Mouse (Mus musculus) myocyte (in vitro differentiated cells): ENCODE measurements around the gene Rnls. TPM values are rescaled to one million over a fixed set of nuclear protein-coding genes. Genes with fewer than 3 reads are reported as not detected.

Source experiments
- H3K27me3 ChIP-seq: one replicate; pipeline ENCODE4 v1.6.1; 2011; ENCODE audit not compliant: control insufficient read depth, insufficient read depth, insufficient read length
- H3K36me3 ChIP-seq: one replicate; pipeline ENCODE4 v1.6.1; 2011; ENCODE audit not compliant: control insufficient read depth, insufficient read depth
- H3K4me2 ChIP-seq: one replicate; pipeline ENCODE4 v1.6.1; 2011; ENCODE audit warnings: low read depth, control low read depth
- H3K4me3 ChIP-seq: one replicate; pipeline ENCODE4 v1.5.1; 2011; ENCODE audit warnings: mild to moderate bottlenecking, control low read depth, moderate library complexity
- H3K79me2 ChIP-seq: one replicate; pipeline ENCODE4 v1.6.1; 2011; ENCODE audit not compliant: control insufficient read depth, insufficient read depth
- H3ac ChIP-seq: one replicate; pipeline ENCODE4 v1.6.1; 2011; ENCODE audit not compliant: control insufficient read depth, insufficient read length
- CEBPB ChIP-seq: IDR thresholded peaks from 2 replicates; pipeline ENCODE4 v1.6.1; 2011; ENCODE audit warnings: mild to moderate bottlenecking, moderate library complexity; ENCODE audit not compliant: poor library complexity, insufficient read depth, severe bottlenecking
- E2F4 ChIP-seq: IDR thresholded peaks from one replicate; pipeline ENCODE4 v1.6.1; 2011; ENCODE audit warnings: mild to moderate bottlenecking, control low read depth, moderate library complexity; ENCODE audit not compliant: insufficient read depth
- MAX ChIP-seq: IDR thresholded peaks from one replicate; pipeline ENCODE4 v1.6.1; 2011; ENCODE audit warnings: low read depth, mild to moderate bottlenecking, control low read depth
- MYOD1 ChIP-seq, 3 experiments: IDR thresholded peaks; one replicate each; pipeline ENCODE4 v1.6.1; 2011; ENCODE audit warnings: control low read depth in 2 of 3, low read depth in 2 of 3, mild to moderate bottlenecking in 2 of 3, moderate library complexity in 1 of 3; ENCODE audit not compliant: insufficient read length in 2 of 3, control insufficient read depth in 1 of 3
- MYOG ChIP-seq, 3 experiments: IDR thresholded peaks; one replicate each; pipeline ENCODE4 v1.6.1; 2011; ENCODE audit warnings: control low read depth in 2 of 3, low read depth in 2 of 3, mild to moderate bottlenecking in 2 of 3; ENCODE audit not compliant: insufficient read length in 2 of 3, control insufficient read depth in 1 of 3, insufficient read depth in 1 of 3
- POLR2A ChIP-seq: IDR thresholded peaks from one replicate; pipeline ENCODE4 v1.6.1; 2011; ENCODE audit warnings: low read depth, mild to moderate bottlenecking, control low read depth, moderate library complexity; ENCODE audit not compliant: insufficient read length
- POLR2AphosphoS2 ChIP-seq: IDR thresholded peaks from one replicate; pipeline ENCODE4 v1.6.1; 2011; ENCODE audit warnings: low read depth, control low read depth; ENCODE audit not compliant: insufficient read length
- REST ChIP-seq: IDR thresholded peaks from one replicate; pipeline ENCODE4 v1.6.1; 2011; ENCODE audit warnings: mild to moderate bottlenecking, control low read depth, moderate library complexity; ENCODE audit not compliant: insufficient read depth, insufficient read length
- SRF ChIP-seq: IDR thresholded peaks from one replicate; pipeline ENCODE4 v1.6.1; 2011; ENCODE audit warnings: low read depth; ENCODE audit not compliant: control insufficient read depth, insufficient read length
- TCF12 ChIP-seq: IDR thresholded peaks from one replicate; pipeline ENCODE4 v1.6.1; 2011; ENCODE audit warnings: mild to moderate bottlenecking, control low read depth; ENCODE audit not compliant: poor library complexity, insufficient read depth, severe bottlenecking
- TCF3 ChIP-seq: IDR thresholded peaks from one replicate; pipeline ENCODE4 v1.6.1; 2011; ENCODE audit warnings: low read depth, control low read depth; ENCODE audit not compliant: insufficient read length
- USF1 ChIP-seq: IDR thresholded peaks from one replicate; pipeline ENCODE4 v1.6.1; 2011; ENCODE audit warnings: low read depth, mild to moderate bottlenecking, control low read depth, moderate library complexity
- polyA plus RNA-seq: library from polyadenylated mRNA; unstranded; fragments of >200 nt; fragmentation: generic; extraction: Trizol; gene quantifications from one replicate; pipeline ENCODE4 v1.2.1, GENCODE M21; 2012; ENCODE audit warnings: missing spikeins

Gene Rnls
- polyA plus RNA-seq, 1 experiment, result 2.0 TPM

DNA sequence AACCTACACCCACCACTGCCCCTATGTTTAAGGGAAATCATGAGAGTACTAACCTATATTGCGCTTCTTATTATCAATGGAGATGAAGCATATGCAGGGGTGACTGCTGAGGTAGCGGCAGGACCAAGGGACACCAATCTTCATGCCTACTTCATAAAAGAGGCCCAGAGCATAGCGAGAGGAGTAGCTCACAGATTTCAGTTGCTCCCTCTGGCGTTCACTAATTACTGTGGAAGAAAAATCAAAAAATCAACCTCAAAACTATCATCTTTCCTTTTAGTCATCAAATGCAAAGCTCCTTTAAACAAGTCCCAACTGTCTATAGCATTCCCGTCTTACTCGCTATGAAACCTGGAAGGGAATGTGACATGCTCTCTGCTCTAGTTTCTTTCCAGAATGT is 189.7 kb downstream of the Rnls start:
- TF ChIP-seq CEBPB (no peak), TCF3 (no peak), MYOG (IDR thresholded peaks at IDR 0.05; ENCODE audit: control insufficient read depth in 1 of 3, insufficient read depth in 1 of 3, insufficient read length in 2 of 3, low read depth in 2 of 3) (no peak), REST (no peak), TCF12 (no peak), POLR2AphosphoS2 (no peak), E2F4 (no peak), MAX (no peak), SRF (no peak), USF1 (no peak), POLR2A (no peak), MYOD1 (IDR thresholded peaks at IDR 0.05; ENCODE audit: control insufficient read depth in 1 of 3, insufficient read length in 2 of 3, low read depth in 2 of 3) (no peak)
- no peak overlapping the region for H3K4me3 ChIP-seq

DNA sequence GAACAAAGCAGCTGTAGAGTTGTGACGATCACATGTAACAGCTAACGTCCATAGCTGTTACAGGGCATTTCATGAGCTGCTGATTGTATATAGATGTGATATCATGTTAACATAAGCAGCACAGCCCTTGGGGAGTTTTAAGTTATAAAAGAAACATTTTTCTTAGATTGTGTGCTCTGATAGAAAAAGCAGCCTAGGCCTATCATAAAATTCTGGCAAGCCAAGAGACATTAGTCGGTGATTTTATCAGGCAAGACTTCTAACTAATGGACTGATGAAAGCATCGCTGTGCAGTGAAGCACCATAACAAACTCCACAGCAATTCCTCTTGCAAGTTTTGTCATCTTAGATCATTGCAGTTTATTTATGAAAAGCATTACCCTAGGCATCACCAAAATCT is 190.9 kb downstream of the Rnls start:
- Histone ChIP-seq H3K27me3 (no peaks in the 10 kb centered on the region), H3K4me2 (no peak overlapping the region), H3K36me3 (no peaks in the 10 kb centered on the region), H3ac (no peak overlapping the region), H3K79me2 (no peaks in the 10 kb centered on the region), H3K4me3 (no peak overlapping the region)
- no peak for TF ChIP-seq REST
- TF ChIP-seq SRF, result no peak
- TF ChIP-seq USF1, result no peak
- TF ChIP-seq POLR2AphosphoS2, result no peak
- TF ChIP-seq CEBPB, result no peak
- no peak for TF ChIP-seq E2F4
- no peak for TF ChIP-seq MYOG (IDR thresholded peaks at IDR 0.05; ENCODE audit: control insufficient read depth in 1 of 3, insufficient read depth in 1 of 3, insufficient read length in 2 of 3, low read depth in 2 of 3)
- TF ChIP-seq TCF12, result no peak
- no peak for TF ChIP-seq MYOD1 (IDR thresholded peaks at IDR 0.05; ENCODE audit: control insufficient read depth in 1 of 3, insufficient read length in 2 of 3, low read depth in 2 of 3)
- TF ChIP-seq POLR2A, result no peak
- TF ChIP-seq TCF3, result no peak
- no peak for TF ChIP-seq MAX

More for the DNA sequence above, 189.7 kb downstream of the Rnls start:
- H3K27me3 ChIP-seq, result no peaks in the 10 kb centered on the region
- no peak overlapping the region for H3ac ChIP-seq
- no peaks in the 10 kb centered on the region for H3K79me2 ChIP-seq
- no peak overlapping the region for H3K4me2 ChIP-seq
- no peaks in the 10 kb centered on the region for H3K36me3 ChIP-seq

DNA sequence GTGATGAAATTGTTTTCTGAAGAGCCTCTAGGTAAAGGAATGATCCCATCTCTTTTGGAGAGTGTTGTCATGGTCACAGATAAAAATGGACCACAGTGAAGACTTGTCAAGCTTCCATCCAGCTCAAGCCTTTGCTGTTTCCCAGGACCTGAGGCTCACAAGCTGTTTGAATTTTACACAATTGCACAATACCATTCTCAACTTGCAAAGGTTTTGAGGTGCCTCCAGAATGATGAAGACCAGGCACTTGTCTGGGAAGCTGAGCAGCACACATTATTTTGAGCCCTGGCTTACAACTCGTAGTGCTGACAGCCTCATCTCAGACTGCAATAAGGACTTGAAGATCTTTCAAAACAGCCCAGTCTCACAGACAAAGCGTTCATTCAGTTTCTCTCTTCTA is 200.0 kb downstream of the Rnls start:
- H3K4me2 ChIP-seq, result no peak overlapping the region
- H3K4me3 ChIP-seq, result no peak overlapping the region
- TF ChIP-seq MYOG (IDR thresholded peaks at IDR 0.05; ENCODE audit: control insufficient read depth in 1 of 3, insufficient read depth in 1 of 3, insufficient read length in 2 of 3, low read depth in 2 of 3) (no peak), MAX (no peak), POLR2A (no peak), REST (no peak), MYOD1 (IDR thresholded peaks at IDR 0.05; ENCODE audit: control insufficient read depth in 1 of 3, insufficient read length in 2 of 3, low read depth in 2 of 3) (no peak), USF1 (no peak), TCF12 (no peak), POLR2AphosphoS2 (no peak)
- no peaks in the 10 kb centered on the region for H3K27me3 ChIP-seq
- H3ac ChIP-seq, result no peak overlapping the region
- no peaks in the 10 kb centered on the region for H3K79me2 ChIP-seq
- no peaks in the 10 kb centered on the region for H3K36me3 ChIP-seq

DNA sequence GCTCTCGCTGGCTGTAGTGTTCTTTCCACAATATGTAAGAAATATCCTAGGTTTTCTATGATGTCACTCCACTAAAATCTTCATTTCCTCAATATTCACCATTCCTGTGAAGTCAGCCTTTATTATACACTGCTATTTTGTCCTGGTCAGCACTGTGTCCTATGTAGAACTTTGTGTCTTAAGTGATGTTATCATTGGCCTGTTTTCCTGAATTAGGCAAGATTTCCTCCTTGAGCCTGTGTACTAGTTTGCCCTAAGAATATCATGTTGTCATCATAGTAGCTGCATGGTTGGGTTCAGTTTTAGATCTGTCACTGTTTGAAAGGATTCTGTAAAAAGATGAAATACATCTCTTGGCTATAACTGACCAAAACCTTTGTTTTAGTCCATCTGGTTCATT is 203.3 kb downstream of the Rnls start:
- no peaks in the 10 kb centered on the region for H3K27me3 ChIP-seq
- H3ac ChIP-seq, result no peak overlapping the region
- no peaks in the 10 kb centered on the region for H3K79me2 ChIP-seq
- no peak for TF ChIP-seq POLR2A
- H3K4me3 ChIP-seq, result no peak overlapping the region
- no peak overlapping the region for H3K4me2 ChIP-seq
- H3K36me3 ChIP-seq, result no peaks in the 10 kb centered on the region

DNA sequence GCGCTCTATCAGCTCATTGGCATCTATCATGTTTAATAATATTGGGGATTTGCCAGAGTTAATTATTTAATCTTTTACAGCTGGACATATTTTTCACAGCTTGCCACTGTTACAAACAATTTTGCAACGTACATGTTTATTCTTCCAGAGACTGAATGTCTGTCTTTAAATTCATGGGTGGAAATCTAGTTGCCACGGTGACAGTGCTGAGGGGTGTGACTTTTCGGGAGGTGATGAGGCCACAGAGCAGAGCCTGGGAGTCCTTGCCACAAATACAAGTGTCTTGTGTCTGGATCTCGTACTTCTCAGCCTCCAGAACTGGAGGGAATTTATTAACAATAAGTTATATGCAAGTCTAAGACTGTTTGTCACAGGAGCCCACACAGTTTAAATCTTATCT is 212.5 kb downstream of the Rnls start:
- no peak overlapping the region for H3ac ChIP-seq
- H3K36me3 ChIP-seq, result no peaks in the 10 kb centered on the region
- no peak overlapping the region for H3K4me3 ChIP-seq
- TF ChIP-seq SRF, result no peak
- H3K79me2 ChIP-seq, result no peaks in the 10 kb centered on the region
- H3K27me3 ChIP-seq, result no peaks in the 10 kb centered on the region
- H3K4me2 ChIP-seq, result no peak overlapping the region

DNA sequence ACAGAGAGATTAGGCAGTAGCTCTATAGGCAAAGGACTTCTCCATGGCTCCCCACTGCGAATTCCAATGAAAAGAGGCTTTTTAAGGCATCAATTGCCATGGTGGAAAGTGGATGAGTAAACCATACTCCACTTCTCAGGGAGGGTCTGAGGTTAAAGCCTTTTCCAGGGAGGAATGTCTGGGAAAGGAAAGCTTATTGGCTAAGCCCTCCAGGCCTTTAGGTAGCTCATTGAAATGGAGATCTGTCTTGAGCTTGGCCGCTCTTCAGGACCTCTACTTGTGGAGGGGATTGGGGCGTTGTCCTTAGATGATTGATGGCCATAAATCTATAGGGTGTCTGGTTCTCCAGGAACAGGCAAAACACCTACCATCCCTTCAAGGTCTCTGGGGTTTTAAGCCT is 213.2 kb downstream of the Rnls start:
- H3ac ChIP-seq, result no peak overlapping the region
- no peak overlapping the region for H3K4me3 ChIP-seq
- no peaks in the 10 kb centered on the region for H3K79me2 ChIP-seq
- H3K4me2 ChIP-seq, result no peak overlapping the region
- H3K36me3 ChIP-seq, result no peaks in the 10 kb centered on the region
- H3K27me3 ChIP-seq, result no peaks in the 10 kb centered on the region
- TF ChIP-seq TCF12 (no peak), MYOD1 (IDR thresholded peaks at IDR 0.05; ENCODE audit: control insufficient read depth in 1 of 3, insufficient read length in 2 of 3, low read depth in 2 of 3) (no peak), SRF (no peak), USF1 (no peak), POLR2A (no peak)
